Mouse (Mus musculus) A20 (cell line): ENCODE results near the gene Tex50.

Experiments used
- DNase-seq: peaks from one replicate; pipeline ENCODE4 v3.0.0-alpha.2; 2011; ENCODE audit warnings: low read depth, low spot score

Gene Tex50

DNA sequence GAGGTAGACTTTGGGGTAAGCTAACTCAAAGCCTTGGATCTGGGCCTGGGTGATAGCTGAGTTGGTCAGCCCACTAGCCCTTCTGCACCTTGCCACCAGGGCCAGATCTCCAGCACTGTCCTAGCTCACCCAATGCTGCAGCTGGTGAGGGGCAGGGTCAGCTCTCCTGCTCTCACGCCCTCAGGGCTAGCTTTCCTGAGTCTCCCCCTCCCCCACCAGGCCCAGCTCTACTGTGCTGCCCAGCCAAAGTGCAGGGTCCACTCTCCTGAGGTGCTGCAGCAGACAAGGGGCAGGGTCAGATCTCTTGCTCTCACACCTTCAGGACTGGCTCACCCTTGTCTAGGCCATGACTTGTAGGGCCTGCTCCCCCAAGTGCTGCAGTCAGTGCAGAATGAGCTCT lies 32.7 kb downstream of the Tex50 start:
- DNase-seq: no peak

DNA sequence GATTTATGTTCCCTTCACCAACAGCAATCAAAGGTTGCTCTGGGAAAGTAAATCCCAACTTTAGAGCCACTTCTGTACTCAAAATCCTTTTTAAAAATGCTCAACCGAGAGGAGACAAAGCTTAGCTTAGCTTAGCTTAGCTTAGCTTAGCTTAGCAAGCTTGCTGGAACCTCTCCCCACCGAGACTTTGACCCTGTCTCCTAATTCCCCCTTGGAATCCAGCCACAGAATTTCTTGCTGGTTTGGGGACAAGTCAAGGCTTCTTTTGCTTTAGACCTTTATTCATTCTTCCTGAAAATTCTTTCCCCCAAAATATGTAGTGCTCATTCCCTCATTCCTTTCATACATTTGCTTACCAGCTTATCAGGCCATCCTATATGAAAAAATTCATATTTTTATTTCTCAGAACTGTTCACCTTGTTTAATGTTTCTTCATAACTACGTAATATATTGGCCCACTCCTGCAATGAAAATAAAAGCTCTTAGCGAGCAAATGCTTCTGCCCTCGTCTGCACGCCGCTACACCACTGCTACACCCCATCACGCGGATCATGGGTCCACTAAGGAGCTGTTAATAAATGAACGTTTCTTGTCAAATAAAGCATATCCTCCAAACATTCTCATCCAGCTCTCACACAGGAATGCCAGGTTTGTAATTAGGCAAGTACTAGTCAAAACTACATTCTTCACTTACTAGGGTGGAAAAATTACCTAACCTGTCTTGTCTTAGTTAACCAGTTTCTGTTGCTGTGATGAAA lies 36.3 kb downstream of the Tex50 start:
- no peak for DNase-seq

DNA sequence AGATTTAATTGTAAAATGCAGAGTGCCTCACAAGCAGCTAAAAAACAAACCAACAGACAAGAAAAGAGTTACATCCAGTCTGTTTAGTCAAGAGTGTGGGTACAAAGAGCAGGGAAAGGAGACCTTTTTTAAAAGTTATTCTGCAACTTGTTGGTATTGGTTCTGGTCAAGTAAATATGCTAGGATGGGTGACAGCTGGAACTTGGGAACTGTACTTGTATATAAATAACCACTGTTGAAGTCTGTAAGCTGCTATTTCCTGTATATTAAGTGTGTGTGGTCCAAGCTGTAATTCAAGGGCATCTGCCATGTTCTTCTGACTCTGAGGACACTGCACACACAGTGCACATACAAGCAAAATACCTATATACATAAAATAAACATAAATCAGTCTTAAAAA lies 44.5 kb downstream of the Tex50 start:
- DNase-seq: no peak

DNA sequence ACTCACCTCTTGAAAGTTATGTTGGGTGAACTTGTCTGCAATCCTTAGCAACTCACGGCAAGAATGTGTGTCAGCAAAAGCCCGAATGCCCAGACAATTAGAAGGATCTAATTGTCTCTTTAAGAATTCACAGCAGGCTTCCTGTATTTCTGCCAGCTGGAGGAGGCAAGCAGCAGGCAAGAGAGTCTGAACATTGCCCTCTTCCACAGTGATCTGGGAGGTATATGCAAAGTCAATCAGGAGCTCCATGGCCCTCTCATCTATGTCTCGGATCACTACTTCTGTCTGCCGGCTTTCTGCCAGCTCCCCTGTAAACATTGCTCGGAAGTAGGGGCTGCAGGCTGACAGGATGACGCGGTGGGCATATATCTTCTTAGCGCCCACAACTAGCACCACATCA lies 49.9 kb downstream of the Tex50 start:
- no peak for DNase-seq
